Mouse (Mus musculus) MEL (cell line): ENCODE measurements around the gene Angptl2. TPM values are rescaled to one million over a fixed set of nuclear protein-coding genes. Genes with fewer than 3 reads are reported as not detected.

Experiments
- DNase-seq: peaks from one replicate; pipeline ENCODE4 v3.0.0; 2011; ENCODE audit warnings: low read depth, low spot score
- H3K27ac ChIP-seq: 2 replicates; pipeline ENCODE4 v1.5.1; 2012; ENCODE audit warnings: low read depth, mild to moderate bottlenecking, control low read depth, low read length, moderate library complexity; ENCODE audit not compliant: control insufficient read depth
- H3K27me3 ChIP-seq, 2 experiments: fragments of 150-350 bp in 1 of 2; sonication (generic) in 1 of 2; 2 replicates each; pipeline ENCODE4 v1.6.1; 2012; ENCODE audit warnings: low read length in 2 of 2, mild to moderate bottlenecking in 2 of 2, improper control_type of control experiment in 1 of 2, moderate library complexity in 1 of 2; ENCODE audit not compliant: insufficient read depth in 2 of 2, control insufficient read depth in 1 of 2
- H3K36me3 ChIP-seq, 2 experiments: 2 replicates each; pipeline ENCODE4 v1.6.1; 2012 to 2014; ENCODE audit warnings: low read length in 2 of 2, improper control_type of control experiment in 1 of 2, inconsistent platforms in 1 of 2, mild to moderate bottlenecking in 1 of 2; ENCODE audit not compliant: insufficient read depth in 2 of 2, control insufficient read depth in 1 of 2
- H3K4me1 ChIP-seq, 2 experiments: fragments of 150-350 bp in 1 of 2; sonication (generic) in 1 of 2; 2 replicates each; pipeline ENCODE4 v1.6.1; 2012; ENCODE audit warnings: low read length in 2 of 2, improper control_type of control experiment in 1 of 2, mild to moderate bottlenecking in 1 of 2; ENCODE audit not compliant: insufficient read depth in 2 of 2, control insufficient read depth in 1 of 2
- H3K4me3 ChIP-seq, 2 experiments: fragments of 150-350 bp in 1 of 2; sonication (generic) in 1 of 2; 2 replicates each; pipeline ENCODE4 v1.5.1; 2012; ENCODE audit warnings: low read depth in 2 of 2, low read length in 2 of 2, mild to moderate bottlenecking in 2 of 2, moderate library complexity in 2 of 2, control low read depth in 1 of 2, improper control_type of control experiment in 1 of 2; ENCODE audit not compliant: control insufficient read depth in 1 of 2, insufficient read depth in 1 of 2
- H3K79me2 ChIP-seq: 2 replicates; pipeline ENCODE4 v1.6.1; 2012; ENCODE audit warnings: mild to moderate bottlenecking, low read length, moderate library complexity; ENCODE audit not compliant: control insufficient read depth, poor library complexity, insufficient read depth
- H3K9ac ChIP-seq: 2 replicates; pipeline ENCODE4 v1.6.1; 2012; ENCODE audit warnings: low read depth, mild to moderate bottlenecking, control low read depth, low read length, moderate library complexity; ENCODE audit not compliant: control insufficient read depth, poor library complexity, severe bottlenecking
- H3K9me3 ChIP-seq: fragments of 150-350 bp; sonication (generic); replicated peaks from 2 replicates; pipeline ENCODE4 v1.6.1; 2012; ENCODE audit warnings: mild to moderate bottlenecking, low read length, improper control_type of control experiment, moderate library complexity; ENCODE audit not compliant: insufficient read depth
- CHD1 ChIP-seq: IDR thresholded peaks from 2 replicates; pipeline ENCODE4 v1.6.1; 2012; ENCODE audit warnings: low read depth, mild to moderate bottlenecking, inconsistent platforms, low read length, improper control_type of control experiment
- CHD2 ChIP-seq: IDR thresholded peaks from 2 replicates; pipeline ENCODE4 v1.6.1; 2011; ENCODE audit warnings: low read length, improper control_type of control experiment
- CTCF ChIP-seq, 3 experiments: IDR thresholded peaks in 2 of 3; conservative IDR thresholded peaks in 1 of 3; 2 replicates each; pipeline ENCODE4 v1.5.1; 2011 to 2012; ENCODE audit warnings: low read length in 3 of 3, low read depth in 2 of 3, mild to moderate bottlenecking in 2 of 3, improper control_type of control experiment in 1 of 3, inconsistent platforms in 1 of 3, mixed read lengths in 1 of 3, moderate library complexity in 1 of 3; ENCODE audit not compliant: control insufficient read depth in 1 of 3, insufficient read depth in 1 of 3, poor library complexity in 1 of 3, severe bottlenecking in 1 of 3
- ELF1 ChIP-seq: IDR thresholded peaks from 2 replicates; pipeline ENCODE4 v1.6.1; 2014; ENCODE audit warnings: low read depth, mild to moderate bottlenecking, inconsistent platforms, low read length, improper control_type of control experiment, moderate library complexity
- EP300 ChIP-seq, 2 experiments: IDR thresholded peaks; 2 replicates each; pipeline ENCODE4 v1.6.1; 2011; ENCODE audit warnings: improper control_type of control experiment in 2 of 2, low read length in 2 of 2, low read depth in 1 of 2, mild to moderate bottlenecking in 1 of 2
- ETS1 ChIP-seq: IDR thresholded peaks from 2 replicates; pipeline ENCODE4 v1.6.1; 2012; ENCODE audit warnings: low read depth, mild to moderate bottlenecking, inconsistent platforms, low read length, improper control_type of control experiment, moderate library complexity
- JUND ChIP-seq: IDR thresholded peaks from 2 replicates; pipeline ENCODE4 v1.6.1; 2011; ENCODE audit warnings: low read depth, mild to moderate bottlenecking, improper control_type of control experiment, low read length
- KAT2A ChIP-seq: conservative IDR thresholded peaks from 2 replicates; pipeline ENCODE4 v1.6.1; 2012; ENCODE audit warnings: low read depth, low read length, improper control_type of control experiment, inconsistent platforms
- MAFK ChIP-seq: IDR thresholded peaks from 2 replicates; pipeline ENCODE4 v1.6.1; 2011; ENCODE audit warnings: low read depth, mild to moderate bottlenecking, low read length, improper control_type of control experiment, borderline replicate concordance
- MAX ChIP-seq: IDR thresholded peaks from 2 replicates; pipeline ENCODE4 v1.6.1; 2011; ENCODE audit warnings: low read length, improper control_type of control experiment
- MEF2A ChIP-seq: IDR thresholded peaks from 2 replicates; pipeline ENCODE4 v1.6.1; 2014; ENCODE audit warnings: low read depth, mild to moderate bottlenecking, inconsistent platforms, low read length, improper control_type of control experiment; ENCODE audit not compliant: poor library complexity, insufficient replicate concordance, severe bottlenecking; ENCODE audit errors: extremely low read depth
- MYB ChIP-seq: IDR thresholded peaks from 2 replicates; pipeline ENCODE4 v1.6.1; 2011; ENCODE audit warnings: mild to moderate bottlenecking, low read depth, low read length, improper control_type of control experiment
- NRF1 ChIP-seq: IDR thresholded peaks from 2 replicates; pipeline ENCODE4 v1.6.1; 2014; ENCODE audit warnings: low read depth, mild to moderate bottlenecking, inconsistent platforms, low read length, improper control_type of control experiment, moderate library complexity; ENCODE audit not compliant: poor library complexity, insufficient read depth, severe bottlenecking
- POLR2A ChIP-seq, 2 experiments: IDR thresholded peaks; 2 replicates each; pipeline ENCODE4 v1.6.1; 2011 to 2012; ENCODE audit warnings: low read length in 2 of 2, mild to moderate bottlenecking in 2 of 2, control low read depth in 1 of 2, improper control_type of control experiment in 1 of 2, low read depth in 1 of 2, moderate library complexity in 1 of 2; ENCODE audit not compliant: control insufficient read depth in 1 of 2, insufficient read depth in 1 of 2, poor library complexity in 1 of 2
- POLR2AphosphoS5 ChIP-seq: IDR thresholded peaks from 2 replicates; pipeline ENCODE4 v1.6.1; 2012; ENCODE audit warnings: low read depth, borderline replicate concordance, mild to moderate bottlenecking, inconsistent platforms, low read length, moderate library complexity, mixed read lengths
- RAD21 ChIP-seq: IDR thresholded peaks from 2 replicates; pipeline ENCODE4 v1.6.1; 2011; ENCODE audit warnings: mild to moderate bottlenecking, low read depth, low read length, improper control_type of control experiment
- RCOR1 ChIP-seq: IDR thresholded peaks from 2 replicates; pipeline ENCODE4 v1.6.1; 2012; ENCODE audit warnings: low read depth, mild to moderate bottlenecking, inconsistent platforms, low read length, improper control_type of control experiment
- SMC3 ChIP-seq: IDR thresholded peaks from 2 replicates; pipeline ENCODE4 v1.6.1; 2011; ENCODE audit warnings: low read depth, low read length, improper control_type of control experiment
- TAL1 ChIP-seq: IDR thresholded peaks from 2 replicates; pipeline ENCODE4 v1.6.1; 2012; ENCODE audit warnings: mild to moderate bottlenecking, inconsistent platforms, low read length, moderate library complexity, mixed read lengths
- TBP ChIP-seq: IDR thresholded peaks from 2 replicates; pipeline ENCODE4 v1.8.0; 2011; ENCODE audit warnings: low read depth, low read length, improper control_type of control experiment
- TCF12 ChIP-seq: IDR thresholded peaks from 2 replicates; pipeline ENCODE4 v1.6.1; 2014; ENCODE audit warnings: low read depth, mild to moderate bottlenecking, inconsistent platforms, low read length, improper control_type of control experiment, moderate library complexity
- UBTF ChIP-seq: IDR thresholded peaks from 2 replicates; pipeline ENCODE4 v1.6.1; 2012; ENCODE audit warnings: low read depth, mild to moderate bottlenecking, inconsistent platforms, low read length, improper control_type of control experiment, moderate library complexity, borderline replicate concordance; ENCODE audit not compliant: insufficient read depth
- USF1 ChIP-seq: IDR thresholded peaks from 2 replicates; pipeline ENCODE4 v1.6.1; 2014; ENCODE audit warnings: low read depth, mild to moderate bottlenecking, inconsistent platforms, low read length, improper control_type of control experiment, moderate library complexity
- USF2 ChIP-seq, 2 experiments: IDR thresholded peaks; 2 replicates each; pipeline ENCODE4 v1.6.1; 2011 to 2012; ENCODE audit warnings: improper control_type of control experiment in 2 of 2, low read length in 2 of 2, borderline replicate concordance in 1 of 2, inconsistent platforms in 1 of 2, low read depth in 1 of 2, mild to moderate bottlenecking in 1 of 2; ENCODE audit not compliant: insufficient read depth in 1 of 2
- ZKSCAN1 ChIP-seq: IDR thresholded peaks from 2 replicates; pipeline ENCODE4 v1.6.1; 2012; ENCODE audit warnings: low read depth, mild to moderate bottlenecking, inconsistent platforms, low read length, improper control_type of control experiment, moderate library complexity
- ZMIZ1 ChIP-seq: IDR thresholded peaks from 2 replicates; pipeline ENCODE4 v1.6.1; 2012; ENCODE audit warnings: low read depth, mild to moderate bottlenecking, inconsistent platforms, low read length, improper control_type of control experiment, moderate library complexity
- ZNF384 ChIP-seq: IDR thresholded peaks from 2 replicates; pipeline ENCODE4 v1.6.1; 2012; ENCODE audit warnings: low read depth, mild to moderate bottlenecking, inconsistent platforms, low read length, improper control_type of control experiment
- polyA plus RNA-seq, 2 experiments: library from polyadenylated mRNA; stranded (reverse) in 1 of 2; unstranded in 1 of 2; fragments of >175 nt in 1 of 2; fragments of >200 nt in 1 of 2; gene quantifications; 2 replicates each; pipeline versions ENCODE4 v1.2.1 to v1.2.4; 2012; ENCODE audit warnings: low replicate concordance in 2 of 2, low read depth in 1 of 2; ENCODE audit not compliant: insufficient read length in 2 of 2, insufficient read depth in 1 of 2, missing spikeins in 1 of 2
- total RNA-seq: library from RNA; depleted of rRNA; stranded (reverse); fragments of 300-350 nt; gene quantifications from 2 replicates; pipeline ENCODE4 v1.2.3, GENCODE M21; 2012

The Angptl2 gene
- total and polyA plus RNA-seq, 3 experiments, result 0.08 TPM; not detected in 2

DNA sequence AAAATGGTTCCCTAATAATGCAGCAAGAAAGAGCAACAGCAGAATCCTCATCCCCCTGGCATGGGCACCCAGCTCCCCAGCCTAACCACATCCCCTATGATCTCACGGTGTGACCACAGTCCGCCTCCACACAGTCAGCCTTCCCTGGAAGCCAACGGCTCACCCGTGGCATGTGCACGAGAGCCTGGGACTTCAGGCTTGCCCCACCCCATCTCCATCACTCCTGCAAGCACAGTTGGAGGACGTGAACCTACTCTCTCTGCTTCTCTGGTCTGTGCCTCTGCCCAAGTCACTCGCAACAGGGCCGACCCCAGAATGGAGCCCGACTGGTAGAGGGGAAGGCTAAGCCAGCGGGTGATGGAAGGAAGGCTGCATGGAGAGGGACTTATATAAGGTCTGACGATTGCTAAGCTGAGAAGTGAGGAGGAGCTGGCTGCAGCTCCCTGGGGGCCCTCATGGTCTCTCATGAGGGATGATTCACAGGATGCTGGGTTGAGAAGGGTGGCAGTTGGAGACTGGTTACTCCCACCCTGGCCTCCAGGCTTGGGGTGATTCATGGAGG, 5.6 kb downstream of the Angptl2 start:
- Histone ChIP-seq H3K9ac (no peak overlapping the region), H3K79me2 (no peaks in the 10 kb centered on the region), H3K27me3 (no peaks in the 10 kb centered on the region), H3K36me3 (no peaks in the 10 kb centered on the region), H3K4me1 (no peaks in the 10 kb centered on the region), H3K9me3 (no peaks in the 10 kb centered on the region), H3K4me3 (no peak overlapping the region), H3K27ac (no peak overlapping the region)
- no peak for DNase-seq
- TF ChIP-seq UBTF (no peak), RAD21 (no peak), CTCF (IDR thresholded peaks at IDR 0.05 in 2 of 3, conservative IDR thresholded peaks at IDR 0.05 in 1 of 3; ENCODE audit: control insufficient read depth in 1 of 3, insufficient read depth in 1 of 3, low read depth in 2 of 3, low read length in 3 of 3, poor library complexity in 1 of 3, severe bottlenecking in 1 of 3) (no peak), TCF12 (no peak), SMC3 (no peak), JUND (no peak), POLR2AphosphoS5 (no peak), CHD1 (no peak), TAL1 (no peak), MAX (no peak)

DNA sequence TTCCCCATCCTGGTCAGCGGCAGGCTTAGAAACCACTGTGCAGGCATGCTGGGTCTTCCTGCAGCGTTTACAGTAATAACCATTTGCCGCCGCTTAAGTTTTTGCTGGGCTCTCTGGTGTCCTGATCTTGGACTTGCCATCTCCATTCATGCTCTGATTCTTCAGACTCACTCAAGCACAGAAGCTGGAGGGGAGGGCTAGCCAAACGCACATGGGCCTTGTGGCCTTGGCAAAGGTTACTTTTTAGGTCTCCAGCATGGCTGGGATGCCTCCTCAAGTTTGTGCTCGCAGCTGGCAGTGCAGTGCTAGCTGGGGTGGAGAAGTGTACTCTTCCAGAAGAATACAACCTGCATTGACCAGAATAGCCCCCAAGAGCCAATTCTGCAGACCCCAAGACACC, 6.6 kb downstream of the Angptl2 start:
- H3K4me3 ChIP-seq, result no peak overlapping the region
- H3K9ac ChIP-seq, result no peak overlapping the region

DNA sequence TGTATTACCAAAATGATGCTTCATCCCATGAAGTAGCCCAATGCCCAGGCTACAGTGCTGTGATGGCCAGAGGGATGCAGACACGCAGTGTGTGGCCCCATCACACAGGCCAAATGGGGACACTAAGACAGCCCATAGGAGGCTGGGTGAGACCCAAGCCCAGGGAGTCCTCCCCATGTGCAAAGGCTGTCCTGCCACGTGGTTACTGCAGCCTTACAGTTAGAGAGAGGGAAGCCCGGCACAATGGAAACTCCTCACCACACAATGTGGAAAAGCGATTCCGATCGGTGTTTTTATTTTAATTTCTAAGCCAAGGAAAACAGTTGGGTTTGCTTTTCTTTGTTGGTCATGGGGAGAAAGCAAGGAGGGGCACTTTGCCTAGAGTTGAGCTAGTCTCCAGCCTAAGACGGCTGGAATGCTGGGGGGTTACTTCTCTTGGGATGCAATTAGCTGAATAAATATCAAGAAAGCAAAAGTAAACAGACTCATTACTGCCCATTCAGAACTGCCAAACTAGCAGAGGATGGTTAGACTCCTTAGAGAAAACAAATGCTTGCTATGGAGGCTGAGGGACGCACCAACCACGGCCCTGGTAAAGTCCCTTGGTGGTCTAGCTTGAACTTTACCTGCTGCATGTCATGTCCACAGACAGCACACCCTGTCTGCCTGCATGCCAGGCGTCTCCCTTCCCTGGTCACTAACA, 7.9 kb downstream of the Angptl2 start:
- H3K9ac ChIP-seq, result no peak overlapping the region
- DNase-seq, result no peak
- H3K79me2 ChIP-seq, result no peaks in the 10 kb centered on the region
- H3K9me3 ChIP-seq, result no peaks in the 10 kb centered on the region
- no peaks in the 10 kb centered on the region for H3K36me3 ChIP-seq
- no peak overlapping the region for H3K27ac ChIP-seq
- no peaks in the 10 kb centered on the region for H3K27me3 ChIP-seq
- H3K4me1 ChIP-seq, result no peaks in the 10 kb centered on the region
- H3K4me3 ChIP-seq, result no peak overlapping the region
- TF ChIP-seq SMC3, result no peak
- no peak for TF ChIP-seq TBP
- TF ChIP-seq ZKSCAN1, result no peak
- TF ChIP-seq CHD2, result no peak
- TF ChIP-seq MYB, result no peak
- TF ChIP-seq ZMIZ1, result no peak
- TF ChIP-seq POLR2A (IDR thresholded peaks at IDR 0.05; ENCODE audit: control insufficient read depth in 1 of 2, insufficient read depth in 1 of 2, low read depth in 1 of 2, low read length in 2 of 2, poor library complexity in 1 of 2), result no peak
- no peak for TF ChIP-seq RCOR1
- TF ChIP-seq UBTF, result no peak
- no peak for TF ChIP-seq ETS1
- no peak for TF ChIP-seq CTCF (IDR thresholded peaks at IDR 0.05 in 2 of 3, conservative IDR thresholded peaks at IDR 0.05 in 1 of 3; ENCODE audit: control insufficient read depth in 1 of 3, insufficient read depth in 1 of 3, low read depth in 2 of 3, low read length in 3 of 3, poor library complexity in 1 of 3, severe bottlenecking in 1 of 3)
- TF ChIP-seq ELF1, result no peak
- no peak for TF ChIP-seq USF1
- no peak for TF ChIP-seq EP300 (IDR thresholded peaks at IDR 0.05; ENCODE audit: low read depth in 1 of 2, low read length in 2 of 2)
- TF ChIP-seq MAFK, result no peak

More for the DNA sequence above, 6.6 kb downstream of the Angptl2 start:
- TF ChIP-seq NRF1, result no peak
- no peak for TF ChIP-seq USF2 (IDR thresholded peaks at IDR 0.05; ENCODE audit: borderline replicate concordance in 1 of 2, insufficient read depth in 1 of 2, low read depth in 1 of 2, low read length in 2 of 2)
- no peak for TF ChIP-seq ZNF384
- TF ChIP-seq MAX, result no peak
- TF ChIP-seq EP300 (IDR thresholded peaks at IDR 0.05; ENCODE audit: low read depth in 1 of 2, low read length in 2 of 2), result no peak
- TF ChIP-seq UBTF, result no peak
- TF ChIP-seq SMC3, result no peak
- no peak for TF ChIP-seq KAT2A
- TF ChIP-seq MEF2A, result no peak
- Histone ChIP-seq H3K9me3 (no peaks in the 10 kb centered on the region), H3K27me3 (no peaks in the 10 kb centered on the region), H3K4me1 (no peaks in the 10 kb centered on the region), H3K36me3 (no peaks in the 10 kb centered on the region), H3K27ac (no peak overlapping the region), H3K79me2 (no peaks in the 10 kb centered on the region)
- no peak for DNase-seq
